Mouse (Mus musculus): ENCODE data around the gene Sh2d6. TPM values are rescaled to one million over a fixed set of nuclear protein-coding genes. Genes with fewer than 3 reads are reported as not detected.

Gene Sh2d6
- total RNA-seq, 1 experiment from 2014 or later: 0.52 TPM

Other genes starting within 250 kb of the Sh2d6 start
- 0.70 TPM in 1 of 2 replicates, not detected in the other for gene Sftpb, start 217.1 kb downstream of the Sh2d6 start, total RNA-seq (2021)
- 29.1 and 32.7 TPM in 2 replicates for gene Usp39, start 176.5 kb downstream of the Sh2d6 start, total RNA-seq (2021)
- gene 0610030E20Rik, start 174.4 kb downstream of the Sh2d6 start, total RNA-seq (2021): 25.8 and 33.1 TPM in 2 replicates
- gene Tmem150a, start 166.3 kb downstream of the Sh2d6 start, total RNA-seq (2021): 20.2 and 36.5 TPM in 2 replicates
- gene Rnf181, start 154.8 kb downstream of the Sh2d6 start, total RNA-seq (2021): 204 and 217 TPM in 2 replicates
- 33.9 and 40.5 TPM in 2 replicates for gene Vamp5, start 141.2 kb downstream of the Sh2d6 start, total RNA-seq (2021)
- gene Vamp8, start 131.0 kb downstream of the Sh2d6 start, total RNA-seq (2021): 104 and 113 TPM in 2 replicates
- 38.0 and 50.4 TPM in 2 replicates for gene Ggcx, start 107.4 kb downstream of the Sh2d6 start, total RNA-seq (2021)
- 257 TPM in 2 replicates for gene Mat2a, start 82.1 kb downstream of the Sh2d6 start, total RNA-seq (2021)
- gene Capg, start 22.7 kb upstream of the Sh2d6 start, total RNA-seq (2021): 28.8 and 38.2 TPM in 2 replicates
- gene Elmod3, start 76.7 kb upstream of the Sh2d6 start, total RNA-seq (2021): 16.2 and 21.7 TPM in 2 replicates
- 362 and 390 TPM in 2 replicates for gene Retsat, start 76.8 kb upstream of the Sh2d6 start, total RNA-seq (2021)
- gene Tgoln1, start 95.3 kb upstream of the Sh2d6 start, total RNA-seq (2021): 135 and 142 TPM in 2 replicates